Mouse (Mus musculus): ENCODE results near the gene Dab2ip.

- TF ChIP-seq CTCF (IDR thresholded peaks at IDR 0.05; ENCODE audit: low read depth) (no peak), EP300 (IDR thresholded peaks at IDR 0.05; ENCODE audit: low read depth) (no peak)
Observed at GRCm38 (mm10) chr2:35620364-35621224, 62.5 kb downstream of the Dab2ip start.
